Comparison of ENCODE assay signal across 8 mouse cellular contexts in genomic region chr11:51857081-51857671, GRCm38 (mm10). TPM values are rescaled to one million over a fixed set of nuclear protein-coding genes. Genes with fewer than 3 reads are reported as not detected.
A peak's percentile ranks its signal among the peaks of the same experiment; 100 is the strongest.
DNase-seq lines count a peak whose midpoint lies in the region; ATAC-seq and TF ChIP-seq lines count a peak whose summit lies in the region.

TSS of gene Jade2 (minus strand) at chr11:51857653.

- intact Hi-C loops in gastrocnemius, adult 2 months (cut with DNase I): loop anchor here (5.0 kb wide), 1 partner anchor 85 kb away; no protein-coding TSS in a partner anchor
- intact Hi-C loops in left cerebral cortex, adult 2 months (cut with DNase I): loop anchor here (1.0 to 5.0 kb wide), 4 partner anchors 36 to 242 kb away; partner anchors contain the start of genes Cdkn2aipnl and Ppp2ca

- H3K9ac ChIP-seq in hindbrain, embryonic 16.5 days (ENCODE audit: low read depth, low read length): peak within 1 kb of the TSS; percentile 78

- peak within 1 kb of the TSS; percentile 98 for H3K27ac ChIP-seq in gastrocnemius, adult 2 months
- H3K27ac ChIP-seq in hindbrain, embryonic 16.5 days (ENCODE audit: low read depth, low read length): peak within 1 kb of the TSS; percentile 75
- peak within 1 kb of the TSS; percentile 99 for H3K27ac ChIP-seq in left cerebral cortex, adult 2 months

- H3K4me1 ChIP-seq in hindbrain, embryonic 16.5 days (ENCODE audit: control insufficient read depth, insufficient read depth, low read depth, low read length): peaks cover 12% of the 10 kb centered on the region

- H3K4me2 ChIP-seq in hindbrain, embryonic 16.5 days (ENCODE audit: low read length): peak within 1 kb of the TSS; percentile 98

- H3K36me3 ChIP-seq in hindbrain, embryonic 16.5 days (ENCODE audit: control insufficient read depth, insufficient read depth, low read length): no peaks in the 10 kb centered on the region

- peak within 1 kb of the TSS; percentile 89 for H3K4me3 ChIP-seq in gastrocnemius, adult 2 months
- peak within 1 kb of the TSS; percentile 71 for H3K4me3 ChIP-seq in hindbrain, embryonic 16.5 days (ENCODE audit: low read length)
- peak within 1 kb of the TSS; percentile 97 for H3K4me3 ChIP-seq in left cerebral cortex, adult 2 months

- H3K9me3 ChIP-seq in hindbrain, embryonic 16.5 days (ENCODE audit: control insufficient read depth, low read length): no peaks in the 10 kb centered on the region

- under 1% methylated on average over 43 of the region's 47 CpGs for WGBS in hindbrain, embryonic 16.5 days

- 0 out of 2 replicates have a peak, but pooled peaks have one; percentile 1 for TF ChIP-seq CTCF in gastrocnemius, adult 2 months (IDR thresholded peaks at IDR 0.05)
- TF ChIP-seq CTCF in left cerebral cortex, adult 2 months (IDR thresholded peaks at IDR 0.05): no peak; the same call in 1 of the 2 replicates

- peaks cover 3% of the 10 kb centered on the region for H3K27me3 ChIP-seq in hindbrain, embryonic 16.5 days (replicated peaks; ENCODE audit: control insufficient read depth, insufficient read depth, low read length)

- DNase-seq in NIH3T3 (ENCODE audit: low read depth): peak; percentile 89
- peak; percentile 73 for DNase-seq in cerebellum, adult 9-10 months
- DNase-seq in gastrocnemius, adult 2 months: peak; percentile 69
- DNase-seq in left cerebral cortex, adult 2 months (ENCODE audit: extremely low spot score in 1 of 2, low spot score in 2 of 2): peak; percentile 51 to 54
- peak; percentile 65 to 76 for DNase-seq in lung, postnatal 4 days
- DNase-seq in right cerebral cortex, adult 18-20 months: peak; percentile 55
- peak; percentile 58 for DNase-seq in urinary bladder, adult 2 months (ENCODE audit: low spot score)

- ATAC-seq in hindbrain, embryonic 16.5 days: peak; percentile 32; the same call in 1 of the 2 replicates

RNA-seq across cellular contexts. Expression of gene Jade2, which starts in this region (rescaled TPM):
- 1 to 10 TPM; 7.8 to 7.9 TPM for total RNA-seq in gastrocnemius, adult 2 months (2021)
- 1.1 TPM in 2 replicates for polyA plus RNA-seq in hindbrain, embryonic 16.5 days (2015; fragmentation: Nextera tagmentation; extraction: Ambion mirVana)
- total RNA-seq in left cerebral cortex, adult 2 months (2021): 10 to 100 TPM; 49.6 to 60.3 TPM
- 10.6 and 16.1 TPM in 2 replicates for polyA plus RNA-seq in urinary bladder, adult 2 months (2012; rRNA removed)

Comparison
In these comparisons a context has a peak if more than half of its experiments do, and no peak if none do; other contexts are left out.
1. Peak in every context shown above with its lines: DNase-seq, ATAC-seq, H3K4me3 ChIP-seq and H3K27ac ChIP-seq.
2. RNA of gene Jade2 (total RNA-seq): 49.6 to 60.3 TPM in left cerebral cortex, adult 2 months; 7.8 to 7.9 TPM in gastrocnemius, adult 2 months; every median in the first group is over 4 times any median in the second.